Mouse (Mus musculus): ENCODE measurements around the gene Smg6.
"Not testable (repeated sequence)": the region's sequence is repeated elsewhere in the genome, so short reads cannot be mapped to it uniquely, and the experiment has no call there.

DNA sequence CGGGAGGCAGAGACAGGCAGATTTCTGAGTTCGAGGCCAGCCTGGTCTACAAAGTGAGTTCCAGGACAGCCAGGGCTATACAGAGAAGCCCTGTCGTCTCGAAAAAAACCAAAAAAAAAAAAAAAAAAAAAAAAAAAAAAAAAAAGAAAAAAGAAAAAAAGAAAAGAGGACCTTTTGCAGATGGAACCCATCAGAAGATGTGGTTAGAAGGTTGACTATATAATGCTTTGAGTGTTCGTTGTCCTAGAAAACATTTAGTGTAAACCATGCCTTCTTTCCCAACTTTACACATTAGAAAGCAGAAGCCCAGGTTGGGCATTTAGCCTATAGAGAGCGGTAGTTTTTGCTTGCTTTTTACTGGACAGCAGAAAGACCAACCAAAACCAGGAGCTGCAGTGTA is 249.0 kb downstream of the Smg6 start:
- TF ChIP-seq EP300 (IDR thresholded peaks at IDR 0.05; ENCODE audit: insufficient read depth, low read depth, low read length); POLR2A (IDR thresholded peaks at IDR 0.05; ENCODE audit: insufficient read depth, low read length); CTCF (IDR thresholded peaks at IDR 0.05; ENCODE audit: low read depth, low read length): not testable (repeated sequence)

All from ES-Bruce4 (cell line).